Mouse (Mus musculus): Measurements from ENCODE around the gene Dpysl4. TPM values are rescaled to one million over a fixed set of nuclear protein-coding genes. Genes with fewer than 3 reads are reported as not detected.

The Dpysl4 gene
- total and polyA plus RNA-seq, 3 experiments = not detected

DNA sequence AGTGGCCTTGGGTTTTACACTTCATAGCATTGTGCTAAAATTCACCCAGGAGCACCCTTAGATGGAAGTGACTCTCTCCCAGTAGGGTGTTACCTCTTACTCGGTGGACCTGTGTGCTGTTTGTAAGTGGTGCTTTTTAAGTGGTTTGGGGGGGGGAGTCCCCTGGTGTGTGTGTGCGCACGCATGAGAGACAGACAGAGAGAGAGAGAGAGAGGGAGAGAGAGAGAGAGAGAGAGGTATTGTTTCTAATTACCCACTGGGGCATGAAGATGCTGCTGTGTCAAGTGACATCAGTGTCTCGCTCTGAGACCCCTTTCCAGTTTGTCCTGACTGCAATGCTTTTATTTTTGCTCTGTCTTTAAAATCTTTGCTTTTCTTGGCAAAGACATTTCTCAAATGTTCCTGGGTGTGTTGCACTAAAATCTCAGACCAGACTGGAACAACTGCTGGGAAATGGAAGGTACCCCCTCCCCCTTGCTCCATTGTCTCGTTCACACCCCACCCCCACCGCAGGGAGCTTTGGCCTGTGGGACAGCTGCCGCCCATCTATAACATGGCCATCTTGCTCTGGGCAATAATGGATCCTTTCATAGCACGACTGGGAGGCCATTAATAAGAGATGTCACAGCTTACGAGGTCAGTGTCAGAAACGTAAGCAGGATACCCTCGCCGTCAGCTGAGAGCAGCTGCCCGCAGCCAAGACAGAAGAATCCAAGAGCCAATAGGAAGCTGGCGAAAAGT, 10.6 kb upstream of the Dpysl4 start:
- TF ChIP-seq MAFK (IDR thresholded peaks at IDR 0.05; ENCODE audit: insufficient replicate concordance, low read length) = no peak
- TF ChIP-seq MYC (IDR thresholded peaks at IDR 0.05; ENCODE audit: low read depth, low read length) = no peak
- no peak for TF ChIP-seq SMC3 (IDR thresholded peaks at IDR 0.05; ENCODE audit: low read depth, low read length)
- TF ChIP-seq ZMIZ1 (IDR thresholded peaks at IDR 0.05; ENCODE audit: low read depth, low read length) = no peak
- TF ChIP-seq KAT2A (IDR thresholded peaks at IDR 0.05; ENCODE audit: insufficient replicate concordance, low read length) = no peak
- TF ChIP-seq NRF1 (IDR thresholded peaks at IDR 0.05; ENCODE audit: low read depth, low read length) = no peak
- no peak for TF ChIP-seq BHLHE40 (IDR thresholded peaks at IDR 0.05; ENCODE audit: low read depth, low read length)
- no peak for TF ChIP-seq JUND (conservative IDR thresholded peaks at IDR 0.05; ENCODE audit: low read depth, low read length)
- TF ChIP-seq POLR2AphosphoS2 (IDR thresholded peaks at IDR 0.05; ENCODE audit: low read depth, low read length) = no peak
- no peak for TF ChIP-seq RAD21 (IDR thresholded peaks at IDR 0.05; ENCODE audit: low read depth, low read length)
- TF ChIP-seq MXI1 (IDR thresholded peaks at IDR 0.05; ENCODE audit: low read depth, low read length) = no peak
- TF ChIP-seq JUN (IDR thresholded peaks at IDR 0.05; ENCODE audit: insufficient read depth, low read depth, low read length) = no peak
- no peak for TF ChIP-seq EP300 (IDR thresholded peaks at IDR 0.05; ENCODE audit: low read length)
- TF ChIP-seq ETS1 (conservative IDR thresholded peaks at IDR 0.05; ENCODE audit: low read depth, low read length) = no peak
- no peak for TF ChIP-seq PAX5 (IDR thresholded peaks at IDR 0.05; ENCODE audit: low read length)
- no peak for TF ChIP-seq CHD1 (IDR thresholded peaks at IDR 0.05; ENCODE audit: low read depth, low read length)
- TF ChIP-seq IRF4 (IDR thresholded peaks at IDR 0.05; ENCODE audit: low read depth, low read length) = no peak
- no peak for TF ChIP-seq MEF2A (IDR thresholded peaks at IDR 0.05; ENCODE audit: borderline replicate concordance, low read depth, low read length)
- H3K27ac ChIP-seq (ENCODE audit: insufficient read depth, low read depth) = no peak overlapping the region
- H3K9ac ChIP-seq (ENCODE audit: insufficient read depth, low read depth) = no peak overlapping the region
- H3K27me3 ChIP-seq (replicated peaks) = peaks cover 92% of the 10 kb centered on the region
- H3K4me2 ChIP-seq (ENCODE audit: insufficient read depth, low read depth, poor library complexity, severe bottlenecking) = no peak overlapping the region
- H3K36me3 ChIP-seq (replicated peaks in 1 of 2; ENCODE audit: control insufficient read depth in 1 of 2, insufficient read depth in 1 of 2, low read length in 1 of 2) = no peaks in the 10 kb centered on the region
- H3K79me2 ChIP-seq (replicated peaks; ENCODE audit: control insufficient read depth, extremely low read depth, insufficient read depth, poor library complexity, severe bottlenecking) = no peaks in the 10 kb centered on the region
- in situ Hi-C loops (cut with MboI; ENCODE audit: low pct_ligation_motif_present, low pct_unique_long_range_greater_than_20kb, low sequenced_read_pairs) = no loop called here
- no peak overlapping the region for H3K4me3 ChIP-seq (replicated peaks in 1 of 3; ENCODE audit: low read depth in 2 of 3, low read length in 2 of 3, poor library complexity in 1 of 3)
- H3K9me3 ChIP-seq (replicated peaks; ENCODE audit: low read length) = no peaks in the 10 kb centered on the region
- no peak for DNase-seq (ENCODE audit: extremely low read depth)
- dilution Hi-C loops (cut with MboI; ENCODE audit: extremely low pct_ligation_motif_present, extremely low pct_unique_long_range_greater_than_20kb, low sequenced_read_pairs) = no loop called here
- no peaks in the 10 kb centered on the region for H3K4me1 ChIP-seq (ENCODE audit: control insufficient read depth in 1 of 2, insufficient read depth in 2 of 2)

DNA sequence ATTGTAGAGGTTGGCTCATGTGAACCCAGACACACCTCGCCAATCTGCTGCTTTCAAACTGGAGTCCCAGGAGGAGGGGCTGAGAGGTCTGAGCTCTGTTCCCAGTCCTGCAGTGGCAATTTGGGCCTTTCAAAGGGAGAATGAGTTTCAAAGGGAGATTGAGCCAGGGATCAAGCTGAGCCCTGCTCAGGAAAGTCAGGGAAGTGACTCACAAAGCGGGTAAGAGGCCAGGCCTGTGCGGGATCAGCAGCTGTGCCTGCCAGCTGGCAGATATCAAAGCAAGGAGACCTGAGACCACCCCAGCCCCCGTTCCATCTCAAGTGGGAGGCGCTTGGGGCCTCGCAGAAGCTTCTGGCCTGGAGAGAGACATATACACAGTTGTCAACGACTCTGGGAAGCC, 8.5 kb upstream of the Dpysl4 start:
- H3K4me2 ChIP-seq (ENCODE audit: insufficient read depth, low read depth, poor library complexity, severe bottlenecking) = no peak overlapping the region
- no peak for DNase-seq (ENCODE audit: extremely low read depth)
- dilution Hi-C loops (cut with MboI; ENCODE audit: extremely low pct_ligation_motif_present, extremely low pct_unique_long_range_greater_than_20kb, low sequenced_read_pairs) (no loop called here), in situ Hi-C loops (cut with MboI; ENCODE audit: low pct_ligation_motif_present, low pct_unique_long_range_greater_than_20kb, low sequenced_read_pairs) (no loop called here)
- peaks cover 83% of the 10 kb centered on the region for H3K27me3 ChIP-seq (replicated peaks)
- no peaks in the 10 kb centered on the region for H3K36me3 ChIP-seq (replicated peaks in 1 of 2; ENCODE audit: control insufficient read depth in 1 of 2, insufficient read depth in 1 of 2, low read length in 1 of 2)
- H3K79me2 ChIP-seq (replicated peaks; ENCODE audit: control insufficient read depth, extremely low read depth, insufficient read depth, poor library complexity, severe bottlenecking) = no peaks in the 10 kb centered on the region
- no peak overlapping the region for H3K27ac ChIP-seq (ENCODE audit: insufficient read depth, low read depth)
- no peak overlapping the region for H3K9ac ChIP-seq (ENCODE audit: insufficient read depth, low read depth)
- H3K4me1 ChIP-seq (ENCODE audit: control insufficient read depth in 1 of 2, insufficient read depth in 2 of 2) = no peaks in the 10 kb centered on the region
- TF ChIP-seq ZNF384 (IDR thresholded peaks at IDR 0.05; ENCODE audit: low read depth, low read length) = no peak
- TF ChIP-seq KAT2A (IDR thresholded peaks at IDR 0.05; ENCODE audit: insufficient replicate concordance, low read length) = no peak
- no peak for TF ChIP-seq CHD2 (IDR thresholded peaks at IDR 0.05; ENCODE audit: low read length)
- TF ChIP-seq E2F4 (IDR thresholded peaks at IDR 0.05; ENCODE audit: insufficient replicate concordance, low read depth, low read length) = no peak
- TF ChIP-seq ETS1 (conservative IDR thresholded peaks at IDR 0.05; ENCODE audit: low read depth, low read length) = no peak
- no peak for TF ChIP-seq ZKSCAN1 (IDR thresholded peaks at IDR 0.05; ENCODE audit: borderline replicate concordance, low read depth, low read length)
- no peak for TF ChIP-seq MAZ (IDR thresholded peaks at IDR 0.05; ENCODE audit: low read depth, low read length)
- no peak for TF ChIP-seq UBTF (IDR thresholded peaks at IDR 0.05; ENCODE audit: low read depth, low read length)
- TF ChIP-seq SMC3 (IDR thresholded peaks at IDR 0.05; ENCODE audit: low read depth, low read length) = no peak
- no peak for TF ChIP-seq GABPA (IDR thresholded peaks at IDR 0.05; ENCODE audit: insufficient replicate concordance, low read depth, low read length)
- no peak overlapping the region for H3K4me3 ChIP-seq (replicated peaks in 1 of 3; ENCODE audit: low read depth in 2 of 3, low read length in 2 of 3, poor library complexity in 1 of 3)
- H3K9me3 ChIP-seq (replicated peaks; ENCODE audit: low read length) = peaks cover 4% of the 10 kb centered on the region

Measured in CH12.LX (cell line).